Mouse (Mus musculus) small intestine, adult 2 months (tissue): ENCODE results near the gene Ephb1.

Source experiments
- CTCF ChIP-seq: fragments of 200-500 bp; IDR thresholded peaks from 2 replicates; pipeline ENCODE4 v1.5.1; 2012; ENCODE audit warnings: low read depth, mild to moderate bottlenecking, control low read depth, inconsistent platforms, low read length, moderate library complexity, mixed read lengths; ENCODE audit not compliant: insufficient replicate concordance, insufficient read length; ENCODE audit errors: extremely low read depth
- POLR2A ChIP-seq: fragments of 200-500 bp; IDR thresholded peaks from 2 replicates; pipeline ENCODE4 v1.6.1; 2012; ENCODE audit warnings: low read depth, mild to moderate bottlenecking, control low read depth, inconsistent platforms, low read length, moderate library complexity

DNA sequence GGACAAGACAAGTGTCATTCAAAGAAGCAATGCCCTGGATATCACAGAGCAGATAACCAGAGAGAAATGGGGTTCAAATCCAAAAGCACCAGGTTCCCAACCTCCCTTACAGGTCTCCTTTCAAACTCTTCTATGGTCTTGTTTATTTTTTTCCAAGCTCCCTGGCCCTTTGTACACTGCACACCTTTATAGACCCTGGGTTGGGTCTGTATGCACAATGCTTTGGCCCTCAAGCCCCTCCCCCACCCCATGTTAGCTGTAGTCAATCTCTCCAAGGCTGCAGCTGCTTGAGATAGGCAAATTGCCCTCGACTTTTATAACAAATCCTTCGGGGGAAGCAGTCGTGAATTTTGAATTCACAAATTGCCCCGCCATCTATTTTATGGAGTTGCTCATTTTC, 429.7 kb downstream of the Ephb1 start:
- TF ChIP-seq CTCF: no peak
- no peak for TF ChIP-seq POLR2A
